Mouse (Mus musculus): ENCODE data around the gene Gm20696. TPM values are rescaled to one million over a fixed set of nuclear protein-coding genes. Genes with fewer than 3 reads are reported as not detected.

Gm20696 gene
- polyA plus RNA-seq, 1 experiment from 2014 or later: 7.5 TPM

DNA sequence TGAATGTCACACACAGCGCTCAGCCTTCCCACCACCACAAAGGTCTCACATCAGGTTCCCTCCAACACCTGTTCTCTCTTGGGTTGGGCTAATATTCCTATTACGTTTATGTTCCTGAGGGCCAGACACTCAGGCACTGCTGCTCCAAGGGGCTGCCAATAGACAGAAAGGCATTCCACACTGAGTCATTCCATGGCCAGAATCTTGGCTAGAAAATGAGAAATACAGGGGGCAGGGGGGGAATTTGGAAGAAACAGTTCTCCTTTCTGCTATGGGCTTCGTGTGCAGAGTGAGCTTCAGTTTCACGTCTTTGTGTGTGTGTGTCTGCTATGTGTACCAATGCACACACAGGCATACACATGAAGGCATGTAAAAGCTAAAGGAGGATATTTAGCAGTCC is 239.3 kb downstream of the Gm20696 start:
- 89% methylated on average over 4 of the region's 4 CpGs for WGBS
- Histone ChIP-seq H3K27ac (ENCODE audit: low read depth, low read length) (no peak overlapping the region), H3K9ac (ENCODE audit: low read depth, low read length) (no peak overlapping the region), H3K9me3 (ENCODE audit: control insufficient read depth, low read length) (no peaks in the 10 kb centered on the region), H3K4me2 (replicated peaks; ENCODE audit: low read depth, low read length) (no peak overlapping the region), H3K4me3 (ENCODE audit: low read length) (no peak overlapping the region), H3K27me3 (ENCODE audit: control insufficient read depth, insufficient read depth, low read length) (no peaks in the 10 kb centered on the region), H3K36me3 (ENCODE audit: control insufficient read depth, insufficient read depth, low read length) (no peaks in the 10 kb centered on the region; the same call in 1 of the 2 replicates), H3K4me1 (ENCODE audit: control insufficient read depth, insufficient read depth, low read length) (0 out of 2 replicates have a peak, but pooled peaks cover 3% of the 10 kb centered on the region)
- no peak for ATAC-seq (ENCODE audit: low FRiP score, low TSS enrichment)

GRCm38 (mm10) chr6:99425044-99425443 is 241.6 kb downstream of the Gm20696 start:
- no peak for ATAC-seq (ENCODE audit: low FRiP score, low TSS enrichment)
- WGBS: 49% methylated on average over 3 of the region's 3 CpGs
- Histone ChIP-seq H3K27ac (ENCODE audit: low read depth, low read length) (no peak overlapping the region), H3K9ac (ENCODE audit: low read depth, low read length) (no peak overlapping the region), H3K4me3 (ENCODE audit: low read length) (no peak overlapping the region), H3K27me3 (ENCODE audit: control insufficient read depth, insufficient read depth, low read length) (no peaks in the 10 kb centered on the region), H3K36me3 (ENCODE audit: control insufficient read depth, insufficient read depth, low read length) (peaks cover 2% of the 10 kb centered on the region; the same call in 1 of the 2 replicates), H3K4me2 (replicated peaks; ENCODE audit: low read depth, low read length) (no peak overlapping the region), H3K9me3 (ENCODE audit: control insufficient read depth, low read length) (no peaks in the 10 kb centered on the region), H3K4me1 (ENCODE audit: control insufficient read depth, insufficient read depth, low read length) (0 out of 2 replicates have a peak, but pooled peaks cover 3% of the 10 kb centered on the region)

GRCm38 (mm10) chr6:99420666-99421065 is 245.9 kb downstream of the Gm20696 start:
- Histone ChIP-seq H3K4me3 (ENCODE audit: low read length) (no peak overlapping the region), H3K9me3 (ENCODE audit: control insufficient read depth, low read length) (no peaks in the 10 kb centered on the region), H3K27me3 (ENCODE audit: control insufficient read depth, insufficient read depth, low read length) (no peaks in the 10 kb centered on the region), H3K4me2 (replicated peaks; ENCODE audit: low read depth, low read length) (no peak overlapping the region), H3K27ac (ENCODE audit: low read depth, low read length) (no peak overlapping the region), H3K4me1 (ENCODE audit: control insufficient read depth, insufficient read depth, low read length) (0 out of 2 replicates have a peak, but pooled peaks cover 3% of the 10 kb centered on the region), H3K36me3 (ENCODE audit: control insufficient read depth, insufficient read depth, low read length) (0 out of 2 replicates have a peak, but pooled peaks cover 2% of the 10 kb centered on the region), H3K9ac (ENCODE audit: low read depth, low read length) (no peak overlapping the region)
- no peak for ATAC-seq (ENCODE audit: low FRiP score, low TSS enrichment)
- WGBS: 85% methylated on average over 8 of the region's 8 CpGs

DNA sequence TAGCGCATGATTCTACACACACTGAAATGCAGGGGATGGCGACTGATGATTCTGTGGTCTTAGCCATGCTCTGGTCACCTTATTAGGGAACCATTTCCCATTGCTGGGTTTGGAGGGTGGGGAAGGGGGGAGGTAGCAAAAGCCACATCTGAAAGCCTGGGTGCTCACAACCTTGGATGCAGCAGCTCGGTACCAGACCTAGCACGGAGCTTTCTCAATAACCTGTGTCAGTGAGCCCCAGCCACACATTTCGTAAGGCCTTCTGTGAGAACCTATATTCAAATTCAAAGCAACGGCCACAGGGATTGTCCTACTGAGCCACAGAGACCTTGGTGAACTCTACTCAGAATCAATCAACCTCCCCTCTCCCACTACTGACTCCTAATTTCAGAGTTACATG is 254.0 kb downstream of the Gm20696 start:
- no peak for ATAC-seq (ENCODE audit: low FRiP score, low TSS enrichment)
- 91% methylated on average over 6 of the region's 6 CpGs for WGBS
- Histone ChIP-seq H3K27me3 (ENCODE audit: control insufficient read depth, insufficient read depth, low read length) (no peaks in the 10 kb centered on the region), H3K36me3 (ENCODE audit: control insufficient read depth, insufficient read depth, low read length) (no peaks in the 10 kb centered on the region), H3K4me2 (replicated peaks; ENCODE audit: low read depth, low read length) (no peak overlapping the region), H3K4me1 (ENCODE audit: control insufficient read depth, insufficient read depth, low read length) (peaks cover 3% of the 10 kb centered on the region; the same call in 1 of the 2 replicates), H3K27ac (ENCODE audit: low read depth, low read length) (no peak overlapping the region), H3K4me3 (ENCODE audit: low read length) (no peak overlapping the region), H3K9ac (ENCODE audit: low read depth, low read length) (no peak overlapping the region), H3K9me3 (ENCODE audit: control insufficient read depth, low read length) (no peaks in the 10 kb centered on the region)

DNA sequence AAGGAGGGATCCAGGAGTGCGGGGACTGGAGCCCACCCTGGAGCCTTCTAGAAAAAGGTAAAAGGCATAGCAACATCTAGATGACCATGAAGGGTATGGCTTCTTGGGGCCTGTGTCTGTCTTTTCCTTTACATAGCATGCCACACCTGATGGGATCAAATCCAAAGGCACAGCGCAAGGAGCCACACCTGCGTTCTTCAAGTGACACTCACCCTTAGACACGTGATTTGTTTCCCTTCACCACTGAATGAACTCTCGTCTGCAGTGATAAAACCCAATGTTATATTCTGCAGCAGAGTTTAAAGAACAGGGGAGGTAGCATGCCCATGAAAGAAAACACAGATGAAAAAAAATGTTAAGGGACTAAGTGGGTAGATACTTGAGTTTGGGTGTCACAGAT is 257.0 kb downstream of the Gm20696 start:
- no peaks in the 10 kb centered on the region for H3K9me3 ChIP-seq (ENCODE audit: control insufficient read depth, low read length)
- no peak overlapping the region for H3K4me2 ChIP-seq (replicated peaks; ENCODE audit: low read depth, low read length)
- H3K36me3 ChIP-seq (ENCODE audit: control insufficient read depth, insufficient read depth, low read length): no peaks in the 10 kb centered on the region
- 88% methylated on average over 5 of the region's 5 CpGs for WGBS
- H3K9ac ChIP-seq (ENCODE audit: low read depth, low read length): no peak overlapping the region
- H3K27ac ChIP-seq (ENCODE audit: low read depth, low read length): no peak overlapping the region
- H3K4me3 ChIP-seq (ENCODE audit: low read length): no peak overlapping the region
- peaks cover 3% of the 10 kb centered on the region; the same call in 1 of the 2 replicates for H3K4me1 ChIP-seq (ENCODE audit: control insufficient read depth, insufficient read depth, low read length)
- no peaks in the 10 kb centered on the region for H3K27me3 ChIP-seq (ENCODE audit: control insufficient read depth, insufficient read depth, low read length)
- no peak for ATAC-seq (ENCODE audit: low FRiP score, low TSS enrichment)

DNA sequence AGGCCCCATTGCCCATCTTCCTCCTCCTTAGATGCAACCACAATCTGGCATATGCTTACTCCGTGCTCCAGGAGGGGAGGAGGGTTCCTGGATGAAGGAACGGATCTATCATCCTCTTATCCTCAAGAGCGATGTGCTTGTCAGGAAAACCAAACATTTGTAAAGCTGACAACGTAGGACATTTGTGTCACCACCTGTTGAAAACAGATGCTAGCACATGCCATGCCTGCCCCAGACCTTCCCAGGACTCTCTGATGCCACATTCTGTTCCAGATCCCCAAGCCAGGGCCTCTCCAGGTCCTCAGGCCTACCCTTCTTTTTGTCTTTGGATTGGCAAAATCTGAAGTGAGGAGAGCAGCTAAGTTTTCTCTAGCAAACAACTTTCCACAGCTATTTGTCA is 257.7 kb downstream of the Gm20696 start:
- no peak overlapping the region for H3K4me3 ChIP-seq (ENCODE audit: low read length)
- 88% methylated on average over 4 of the region's 4 CpGs for WGBS
- no peak for ATAC-seq (ENCODE audit: low FRiP score, low TSS enrichment)
- peaks cover 3% of the 10 kb centered on the region; the same call in 1 of the 2 replicates for H3K4me1 ChIP-seq (ENCODE audit: control insufficient read depth, insufficient read depth, low read length)
- H3K9me3 ChIP-seq (ENCODE audit: control insufficient read depth, low read length): no peaks in the 10 kb centered on the region
- no peak overlapping the region for H3K27ac ChIP-seq (ENCODE audit: low read depth, low read length)
- H3K4me2 ChIP-seq (replicated peaks; ENCODE audit: low read depth, low read length): no peak overlapping the region
- H3K36me3 ChIP-seq (ENCODE audit: control insufficient read depth, insufficient read depth, low read length): no peaks in the 10 kb centered on the region
- no peak overlapping the region for H3K9ac ChIP-seq (ENCODE audit: low read depth, low read length)
- no peaks in the 10 kb centered on the region for H3K27me3 ChIP-seq (ENCODE audit: control insufficient read depth, insufficient read depth, low read length)

DNA sequence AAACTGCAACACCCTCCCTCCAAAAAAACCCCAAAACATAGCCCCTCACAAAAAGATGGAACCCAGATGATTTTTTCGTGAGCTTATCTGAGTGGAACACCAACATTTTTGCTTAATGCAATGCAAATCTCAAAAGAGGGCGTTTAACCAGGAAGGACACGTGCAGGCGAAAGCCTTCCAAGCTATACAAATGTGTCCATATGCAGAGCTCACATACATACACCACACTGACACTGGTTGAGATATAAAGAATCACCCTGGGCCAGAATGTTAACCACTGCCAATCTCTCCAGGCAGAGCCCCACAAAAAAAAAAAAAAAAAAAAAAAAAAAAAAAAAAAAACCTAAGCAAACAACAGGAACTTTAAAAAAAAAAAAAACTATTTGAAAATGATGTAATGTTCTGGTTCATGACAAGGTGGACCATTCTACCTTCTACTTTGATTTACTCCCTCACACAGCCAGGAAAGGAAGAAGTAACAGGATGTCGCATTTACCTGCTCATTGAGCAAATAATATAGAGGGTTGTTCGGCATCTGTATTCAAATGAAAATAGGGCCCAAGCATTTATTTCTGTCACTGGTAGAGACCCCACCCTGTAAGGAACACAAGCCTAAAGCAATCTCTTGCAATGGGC is 262.7 kb downstream of the Gm20696 start:
- Histone ChIP-seq H3K9ac (ENCODE audit: low read depth, low read length) (no peak overlapping the region), H3K9me3 (ENCODE audit: control insufficient read depth, low read length) (no peaks in the 10 kb centered on the region), H3K4me3 (ENCODE audit: low read length) (no peak overlapping the region), H3K4me1 (ENCODE audit: control insufficient read depth, insufficient read depth, low read length) (no peaks in the 10 kb centered on the region), H3K27me3 (ENCODE audit: control insufficient read depth, insufficient read depth, low read length) (no peaks in the 10 kb centered on the region), H3K4me2 (replicated peaks; ENCODE audit: low read depth, low read length) (no peak overlapping the region), H3K36me3 (ENCODE audit: control insufficient read depth, insufficient read depth, low read length) (no peaks in the 10 kb centered on the region; the same call in 1 of the 2 replicates), H3K27ac (ENCODE audit: low read depth, low read length) (no peak overlapping the region)
- WGBS: 88% methylated on average over 6 of the region's 6 CpGs
- ATAC-seq (ENCODE audit: low FRiP score, low TSS enrichment): no peak

DNA sequence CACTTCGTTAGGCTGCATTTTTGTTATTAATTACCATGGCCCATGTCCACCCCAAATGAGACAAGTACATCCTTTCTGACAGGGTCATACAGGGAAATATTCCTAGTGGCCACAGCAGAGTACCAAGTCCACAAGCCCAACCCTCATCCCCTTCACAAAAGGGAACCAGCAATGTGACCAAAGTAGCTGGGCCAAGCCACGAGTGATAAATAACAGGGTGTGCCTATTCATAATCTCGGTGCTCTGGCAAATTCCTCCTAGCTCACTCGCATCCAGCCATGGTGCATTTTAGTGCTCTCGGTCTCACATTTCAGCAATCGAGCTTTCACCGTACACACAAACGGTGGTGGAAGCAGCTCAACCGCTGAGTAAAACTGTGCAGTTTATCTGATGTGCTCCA is 263.7 kb downstream of the Gm20696 start:
- no peaks in the 10 kb centered on the region for H3K27me3 ChIP-seq (ENCODE audit: control insufficient read depth, insufficient read depth, low read length)
- ATAC-seq (ENCODE audit: low FRiP score, low TSS enrichment): no peak
- H3K27ac ChIP-seq (ENCODE audit: low read depth, low read length): no peak overlapping the region
- no peak overlapping the region for H3K4me3 ChIP-seq (ENCODE audit: low read length)
- H3K9me3 ChIP-seq (ENCODE audit: control insufficient read depth, low read length): no peaks in the 10 kb centered on the region
- H3K36me3 ChIP-seq (ENCODE audit: control insufficient read depth, insufficient read depth, low read length): no peaks in the 10 kb centered on the region; the same call in 1 of the 2 replicates
- no peak overlapping the region for H3K9ac ChIP-seq (ENCODE audit: low read depth, low read length)
- 36% methylated on average over 9 of the region's 9 CpGs for WGBS
- H3K4me1 ChIP-seq (ENCODE audit: control insufficient read depth, insufficient read depth, low read length): no peaks in the 10 kb centered on the region
- no peak overlapping the region for H3K4me2 ChIP-seq (replicated peaks; ENCODE audit: low read depth, low read length)

- Histone ChIP-seq H3K4me3 (ENCODE audit: low read length) (no peak overlapping the region), H3K9me3 (ENCODE audit: control insufficient read depth, low read length) (no peaks in the 10 kb centered on the region), H3K9ac (ENCODE audit: low read depth, low read length) (no peak overlapping the region), H3K27me3 (ENCODE audit: control insufficient read depth, insufficient read depth, low read length) (no peaks in the 10 kb centered on the region), H3K27ac (ENCODE audit: low read depth, low read length) (no peak overlapping the region), H3K36me3 (ENCODE audit: control insufficient read depth, insufficient read depth, low read length) (no peaks in the 10 kb centered on the region; the same call in 1 of the 2 replicates), H3K4me2 (replicated peaks; ENCODE audit: low read depth, low read length) (no peak overlapping the region), H3K4me1 (ENCODE audit: control insufficient read depth, insufficient read depth, low read length) (no peaks in the 10 kb centered on the region)
- ATAC-seq (ENCODE audit: low FRiP score, low TSS enrichment): no peak
- WGBS: 61% methylated on average over 3 of the region's 3 CpGs
Measured at GRCm38 (mm10) chr6:99402370-99402769, 264.2 kb downstream of the Gm20696 start.
